Mouse (Mus musculus) myocyte (in vitro differentiated cells): ENCODE measurements around the gene Gm17657.

Experiments
- MAX ChIP-seq: IDR thresholded peaks from one replicate; pipeline ENCODE4 v1.6.1; 2011; ENCODE audit warnings: low read depth, mild to moderate bottlenecking, control low read depth
- POLR2A ChIP-seq: IDR thresholded peaks from one replicate; pipeline ENCODE4 v1.6.1; 2011; ENCODE audit warnings: low read depth, mild to moderate bottlenecking, control low read depth, moderate library complexity; ENCODE audit not compliant: insufficient read length
- POLR2AphosphoS2 ChIP-seq: IDR thresholded peaks from one replicate; pipeline ENCODE4 v1.6.1; 2011; ENCODE audit warnings: low read depth, control low read depth; ENCODE audit not compliant: insufficient read length
- SRF ChIP-seq: IDR thresholded peaks from one replicate; pipeline ENCODE4 v1.6.1; 2011; ENCODE audit warnings: low read depth; ENCODE audit not compliant: control insufficient read depth, insufficient read length
- USF1 ChIP-seq: IDR thresholded peaks from one replicate; pipeline ENCODE4 v1.6.1; 2011; ENCODE audit warnings: low read depth, mild to moderate bottlenecking, control low read depth, moderate library complexity

DNA sequence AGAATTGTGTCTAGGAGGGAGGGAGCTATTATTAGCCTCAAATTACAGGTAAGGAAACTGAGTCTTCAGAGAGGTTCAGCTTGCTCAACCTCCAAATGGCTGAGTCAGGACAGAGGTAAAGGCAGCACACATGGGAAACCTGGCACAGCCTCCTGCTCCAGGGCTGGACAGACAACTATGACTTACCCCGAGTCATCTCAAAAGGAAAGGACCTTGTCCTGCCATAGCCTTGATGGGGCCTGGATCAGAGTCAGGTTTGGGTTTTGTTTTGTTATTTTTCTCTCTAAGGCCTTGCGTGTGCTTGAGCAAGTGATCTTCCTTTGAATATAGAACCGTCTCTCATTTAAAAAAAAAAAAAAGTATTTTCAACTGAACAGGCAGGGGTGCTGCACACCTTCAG is 74.3 kb downstream of the Gm17657 start:
- no peak for TF ChIP-seq POLR2A
- TF ChIP-seq POLR2AphosphoS2, result no peak
- TF ChIP-seq USF1, result no peak
- TF ChIP-seq SRF, result no peak
- no peak for TF ChIP-seq MAX
